Mouse (Mus musculus): ENCODE measurements at regions not wholly inside any gene's neighbourhood (a gene's known extent, or its start where the extent isn't known, plus 50 kb on each side); places are given as distances from the start of the nearest gene placed in this dataset.

DNA sequence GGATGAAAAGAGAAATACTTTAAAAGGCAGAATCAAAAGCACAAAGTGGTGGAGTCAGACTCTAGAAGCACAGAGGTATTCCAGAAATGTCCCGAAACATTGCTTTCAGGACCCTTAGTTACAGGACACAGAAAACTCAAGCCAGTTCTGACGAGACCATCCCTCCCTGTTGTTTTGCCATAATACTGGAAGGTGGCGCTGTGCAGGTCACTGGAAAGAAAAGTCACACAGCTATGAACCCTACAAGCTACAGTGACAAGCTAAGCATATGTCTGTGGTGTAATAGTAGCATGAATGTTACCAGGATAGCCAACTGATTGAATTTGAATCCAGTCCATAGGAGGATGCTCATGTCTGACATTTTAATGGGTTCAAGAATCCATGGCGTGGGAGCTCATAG, 117.4 kb upstream of the Cxxc4 start:
- no peak for DNase-seq

DNA sequence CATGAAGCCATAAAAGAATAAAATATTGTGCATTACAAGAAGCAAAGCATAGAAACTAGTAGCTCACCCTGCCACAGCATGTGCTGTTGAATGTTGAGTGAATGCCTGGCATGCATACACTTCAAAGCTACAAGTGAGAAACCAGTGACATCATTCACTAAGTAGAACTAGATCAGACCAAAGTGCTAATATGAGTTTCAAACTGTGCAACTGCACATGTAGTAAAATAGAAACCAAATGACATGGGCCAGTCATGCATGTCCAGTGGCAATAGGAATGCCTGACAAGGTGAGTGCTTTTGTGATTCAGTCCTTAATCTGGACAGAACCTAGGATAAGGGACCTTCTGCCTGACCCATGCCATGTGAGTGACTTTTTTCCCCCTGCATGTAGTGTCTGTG, 111.3 kb upstream of the Cxxc4 start:
- no peak for DNase-seq

DNA sequence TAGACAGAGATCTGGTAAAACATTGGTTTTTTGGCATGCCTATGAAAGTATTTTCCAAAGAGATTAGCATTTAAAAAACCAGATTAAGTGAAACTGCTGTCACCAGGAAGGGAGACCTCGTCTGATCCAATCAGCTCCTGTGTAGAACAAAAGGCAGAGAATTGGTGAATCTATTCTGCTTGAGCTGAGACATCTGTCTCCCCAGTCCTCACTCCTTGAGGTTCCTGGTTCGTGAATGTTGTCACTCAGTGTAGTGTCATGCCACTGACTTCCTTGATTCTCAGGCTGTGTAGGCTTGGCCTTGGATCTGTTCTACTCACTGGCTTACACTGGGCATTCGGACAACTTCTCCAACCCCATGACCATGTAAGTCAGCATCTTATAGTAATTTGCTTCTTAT, 105.9 kb upstream of the Cxxc4 start:
- DNase-seq: no peak

DNA sequence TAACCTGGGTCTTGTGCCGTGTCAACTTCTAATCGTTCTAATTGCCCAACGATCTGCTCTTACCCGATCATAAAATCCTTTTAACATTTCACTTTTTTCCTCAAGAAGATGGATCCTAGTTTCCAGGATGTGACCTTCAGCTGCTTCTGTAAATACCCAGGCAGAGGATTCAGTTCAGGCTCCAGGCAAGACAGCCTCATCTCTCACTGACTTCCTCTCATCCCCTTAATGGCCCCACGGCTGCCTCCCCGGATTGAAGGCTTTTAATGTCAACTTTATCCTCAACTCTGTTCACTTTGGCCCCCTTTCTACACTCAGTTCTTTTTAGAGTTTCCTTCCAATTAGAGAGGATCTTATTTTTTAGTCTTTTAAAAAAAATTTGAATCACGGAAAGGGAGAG, 91.0 kb upstream of the Cxxc4 start:
- DNase-seq: peak; percentile 27

DNA sequence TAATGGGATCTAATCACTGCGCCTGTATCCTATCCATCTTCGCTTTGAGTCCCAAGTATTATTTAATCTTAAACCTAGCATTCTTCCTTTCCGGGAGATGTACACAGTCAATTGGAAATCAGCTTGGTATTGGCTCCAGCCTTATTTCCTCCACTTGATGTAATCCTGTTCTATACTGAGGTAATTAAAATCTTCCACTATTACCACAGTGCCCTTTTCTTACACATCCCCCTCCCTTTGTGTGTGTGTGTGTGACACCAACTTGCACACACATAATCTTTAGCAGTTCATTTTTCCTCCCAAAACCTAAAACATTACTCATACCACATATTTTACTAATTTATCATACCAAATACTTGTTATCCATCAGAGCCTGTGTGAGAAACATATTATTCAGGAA, 90.3 kb upstream of the Cxxc4 start:
- DNase-seq: no peak

DNA sequence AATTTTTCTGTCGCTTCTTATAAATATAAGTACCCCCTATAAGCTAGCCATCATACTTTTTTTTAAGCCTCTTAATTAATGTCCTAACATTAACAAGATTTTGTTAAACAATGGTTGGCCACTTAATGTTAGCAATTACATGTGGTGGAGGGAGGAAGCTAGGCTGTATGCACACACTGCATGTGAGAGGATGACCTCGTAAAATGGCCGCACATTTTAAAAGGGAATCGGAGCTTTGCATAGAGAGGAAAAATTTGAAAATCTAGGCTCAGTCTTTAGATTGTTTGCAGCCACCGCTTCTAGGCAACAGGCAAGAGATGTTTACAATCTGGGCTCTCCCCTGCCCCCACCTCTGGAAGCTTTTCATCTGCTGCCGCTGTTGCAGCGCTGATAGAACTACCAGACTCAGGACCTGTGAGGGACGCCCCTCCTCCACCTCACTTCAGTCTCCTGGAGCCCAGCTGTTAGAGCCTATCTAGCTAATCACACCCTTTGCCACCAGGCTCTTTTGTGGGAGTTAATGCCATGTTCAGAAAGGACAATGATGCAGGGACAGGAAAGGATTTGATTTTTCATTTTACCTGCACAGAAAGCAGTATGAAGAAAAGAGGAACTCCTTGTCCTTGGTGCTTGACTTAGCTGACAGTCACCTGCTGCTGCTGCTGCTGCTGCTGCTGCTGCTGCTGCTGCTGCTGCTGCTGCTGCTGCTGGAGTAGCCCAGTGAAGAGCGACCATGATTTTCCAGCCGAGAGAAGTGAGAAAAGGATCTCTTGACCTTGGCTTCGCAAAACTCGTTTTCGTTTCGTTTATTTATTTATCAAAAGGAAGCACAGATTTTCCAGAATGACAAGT, 89.7 kb upstream of the Cxxc4 start:
- DNase-seq: peak; percentile 82

DNA sequence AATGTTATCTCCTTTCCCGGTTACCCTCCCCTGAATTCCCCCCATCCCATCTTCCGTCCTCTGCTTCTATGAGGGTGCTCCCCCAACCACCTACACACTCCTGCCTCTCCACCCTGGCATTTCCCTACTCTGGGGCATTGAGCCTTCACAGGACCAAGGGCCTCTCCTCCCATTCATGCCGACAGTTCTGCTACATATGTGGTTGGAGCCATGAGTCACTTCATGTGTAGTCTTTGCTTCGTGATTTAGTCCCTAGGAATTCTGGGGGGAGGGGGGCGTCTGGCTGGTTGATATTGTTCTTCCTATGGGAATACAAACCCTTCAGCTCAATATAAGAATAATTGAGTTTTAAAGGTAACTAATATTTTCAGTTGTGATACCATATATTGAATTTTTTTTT, 74.0 kb upstream of the Cxxc4 start:
- no peak for DNase-seq

DNA sequence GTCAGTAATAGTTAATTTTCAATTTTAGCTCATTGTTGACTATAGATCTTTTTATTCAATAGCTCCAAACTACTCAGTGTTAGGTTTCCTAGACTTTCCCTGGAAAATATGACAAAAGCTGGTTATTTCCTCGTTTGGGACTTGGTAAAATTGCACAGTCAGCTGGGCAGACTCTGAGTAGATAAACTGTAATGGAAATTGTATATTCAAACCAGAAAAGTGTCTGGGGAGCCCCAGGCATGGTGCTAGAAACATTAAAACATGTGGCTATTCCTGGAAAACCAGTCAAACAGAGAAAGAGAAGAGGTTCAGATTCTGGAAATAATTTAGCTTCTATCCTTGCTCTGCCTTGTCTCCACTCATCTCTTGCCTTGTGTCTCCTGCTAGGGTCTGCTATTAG, 66.4 kb upstream of the Cxxc4 start:
- DNase-seq: no peak

DNA sequence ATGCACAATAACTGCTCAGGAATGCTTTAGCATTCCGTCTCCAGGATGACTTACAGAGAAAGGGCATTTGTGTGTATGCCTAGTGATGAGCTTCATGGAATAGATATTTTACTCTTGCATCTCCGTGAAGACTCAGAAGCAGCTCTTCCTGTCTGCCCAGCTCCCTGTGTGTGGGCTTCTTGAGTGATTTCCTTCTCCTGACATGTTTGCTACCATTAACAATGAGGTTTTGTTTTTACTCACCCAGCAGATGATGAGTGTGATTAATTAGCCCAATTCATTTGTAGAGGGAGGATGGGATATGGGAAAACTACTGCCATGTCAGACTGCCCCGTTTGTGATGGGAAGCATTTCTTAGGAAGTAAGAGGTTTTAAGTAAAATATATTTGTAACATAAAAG, 63.9 kb upstream of the Cxxc4 start:
- no peak for DNase-seq

DNA sequence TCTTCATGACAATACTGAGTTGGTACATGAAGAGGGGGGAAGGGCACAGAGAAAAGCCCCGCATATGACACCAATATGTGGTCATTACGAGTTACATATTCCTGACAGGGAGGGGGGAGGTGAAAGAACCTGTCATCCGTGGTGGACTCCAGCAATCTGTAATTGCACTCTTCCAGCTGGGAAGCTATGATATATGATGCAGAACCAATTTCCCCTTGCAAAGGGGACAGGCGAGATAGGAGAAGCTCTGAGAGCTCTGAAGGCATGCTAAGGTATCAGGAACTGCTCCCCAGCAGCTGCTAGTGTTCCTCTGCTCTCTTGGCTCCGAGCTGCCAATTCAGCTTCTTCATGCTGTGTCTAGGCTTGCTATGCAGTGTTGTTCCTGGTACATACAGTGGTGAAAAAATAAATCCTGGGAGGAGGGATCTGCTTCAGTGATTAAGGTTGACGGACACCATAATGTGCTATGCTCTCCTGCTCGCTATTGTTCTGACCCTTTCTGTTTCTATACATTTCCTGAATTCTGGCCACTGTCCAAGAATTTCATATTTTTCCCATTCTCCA, 57.7 kb upstream of the Cxxc4 start:
- DNase-seq: peak; percentile 23

DNA sequence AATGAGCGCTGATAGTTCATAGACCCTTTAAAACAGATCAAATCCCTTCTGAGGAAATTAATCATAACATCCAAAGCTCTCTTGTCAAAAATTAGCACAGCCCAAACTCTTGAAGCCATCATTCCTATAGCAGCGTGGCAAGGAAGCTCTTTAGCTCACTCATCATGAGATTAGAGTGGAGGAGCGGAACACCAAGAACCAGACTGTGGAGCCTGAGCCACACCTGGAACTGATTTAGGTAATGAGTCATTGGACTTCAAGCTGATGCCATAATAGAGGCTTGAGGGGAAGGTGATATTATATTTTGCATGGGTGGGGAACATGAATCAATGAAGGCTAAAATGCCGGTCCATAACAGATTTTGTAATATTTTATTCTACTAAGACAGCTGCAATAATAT, 52.2 kb upstream of the Cxxc4 start:
- peak; percentile 26 for DNase-seq

All from embryo, embryonic 11 days (tissue).